In the genomic region with DNA sequence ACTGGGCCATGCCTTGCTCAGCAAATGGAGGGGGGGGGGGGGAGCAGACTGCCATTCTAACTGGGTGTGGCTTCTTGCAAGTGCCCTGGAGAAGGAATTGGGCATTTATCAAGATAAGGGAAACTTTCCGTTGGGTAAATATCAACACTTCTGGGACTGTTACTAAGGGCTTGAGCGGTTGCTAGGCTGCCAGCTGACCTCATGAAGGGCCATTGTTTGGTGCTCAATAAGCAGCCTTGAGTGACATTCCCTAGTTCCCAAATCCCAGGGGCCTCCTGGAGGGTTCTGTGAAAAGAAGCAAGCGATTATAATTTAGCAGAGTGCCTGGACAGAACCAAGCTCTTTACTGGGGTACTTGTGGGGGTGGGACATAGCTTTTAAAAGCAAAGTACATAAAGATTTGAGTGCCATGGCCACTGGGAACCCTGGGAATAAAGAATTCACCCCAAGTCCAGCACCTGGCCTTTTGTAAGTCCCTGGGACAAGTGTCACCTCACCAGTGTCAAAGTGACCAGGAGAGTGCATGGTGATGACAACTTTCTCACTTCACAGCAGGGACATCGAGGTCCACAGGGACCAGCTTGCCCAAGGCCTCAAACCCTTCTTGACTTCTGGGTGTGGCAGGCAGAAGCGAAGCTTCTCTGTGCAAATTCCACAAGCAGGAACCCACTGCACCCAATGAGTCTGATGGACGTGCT, we compare ENCODE assay signal across 13 mouse cellular contexts.
DNase-seq lines count a peak whose midpoint lies in the region; ATAC-seq and TF ChIP-seq lines count a peak whose summit lies in the region.
"Had no signal": no experiment of that assay in that cellular context is flagged by ENCODE, and none has a peak within 500 bp of the region (broad histone marks: within the 10 kb centered on the region; RNA-seq: fewer than 3 reads in every experiment).

No protein-coding gene starts in this region.

- H3K9me3 ChIP-seq in forebrain, embryonic 12.5 days: no peaks in the 10 kb centered on the region
- H3K9me3 ChIP-seq in midbrain, embryonic 15.5 days: no peaks in the 10 kb centered on the region
- H3K9me3 ChIP-seq: liver, embryonic 13.5 days had no signal

- H3K4me1 ChIP-seq in forebrain, embryonic 12.5 days: peaks cover 45% of the 10 kb centered on the region
- H3K4me1 ChIP-seq in lung, adult 2 months (ENCODE audit: control insufficient read depth, insufficient read depth, low read length): peaks cover 11% of the 10 kb centered on the region; the same call in 1 of the 2 replicates
- peaks cover 13% of the 10 kb centered on the region for H3K4me1 ChIP-seq in midbrain, embryonic 15.5 days
- H3K4me1 ChIP-seq: liver, embryonic 13.5 days had no signal

- H3K36me3 ChIP-seq in forebrain, embryonic 12.5 days (replicated peaks): no peaks in the 10 kb centered on the region
- H3K36me3 ChIP-seq in midbrain, embryonic 15.5 days (replicated peaks): no peaks in the 10 kb centered on the region
- H3K36me3 ChIP-seq: liver, embryonic 13.5 days had no signal

- no peak for DNase-seq in gastrocnemius, adult 2 months
- no peak for DNase-seq in gastrocnemius, postnatal 4 days (ENCODE audit: low spot score in 2 of 2)
- DNase-seq in lung, adult 2 months: peak; percentile 56
- no peak for DNase-seq in heart, adult 9 months (ENCODE audit: low spot score in 2 of 2)
- DNase-seq in urinary bladder, adult 2 months (ENCODE audit: low spot score): no peak
- no peak for DNase-seq in right cerebral cortex, adult 2 months (ENCODE audit: low spot score in 2 of 2)
- DNase-seq: cerebellum, adult 8-10 months; kidney, adult 9 months; liver, embryonic 13.5 days; thymus, postnatal 4 days had no signal

- H3K27ac ChIP-seq in gastrocnemius, adult 2 months: peak overlapping the region; percentile 54
- H3K27ac ChIP-seq in forebrain, embryonic 12.5 days: peak overlapping the region; percentile 73
- no peak overlapping the region for H3K27ac ChIP-seq in midbrain, embryonic 15.5 days
- H3K27ac ChIP-seq: liver, embryonic 13.5 days had no signal

- TF ChIP-seq CTCF in gastrocnemius, adult 2 months (IDR thresholded peaks at IDR 0.05): no peak
- TF ChIP-seq CTCF in lung, adult 2 months (IDR thresholded peaks at IDR 0.05; ENCODE audit: insufficient read depth, low read length): no peak

- no peak overlapping the region for H3K4me2 ChIP-seq in forebrain, embryonic 12.5 days
- no peak overlapping the region for H3K4me2 ChIP-seq in midbrain, embryonic 15.5 days
- H3K4me2 ChIP-seq: liver, embryonic 13.5 days had no signal

- H3K27me3 ChIP-seq in forebrain, embryonic 12.5 days: peaks cover 16% of the 10 kb centered on the region
- H3K27me3 ChIP-seq in midbrain, embryonic 15.5 days (replicated peaks): peaks cover 6% of the 10 kb centered on the region; the same call in 1 of the 2 replicates
- H3K27me3 ChIP-seq: liver, embryonic 13.5 days had no signal

- peak; percentile 84 for ATAC-seq in forebrain, embryonic 12.5 days (ENCODE audit: low FRiP score)
- peak; percentile 56; the same call in 1 of the 2 replicates for ATAC-seq in midbrain, embryonic 15.5 days (replicated peaks)

- WGBS in forebrain, embryonic 12.5 days: 19% methylated on average over 6 of the region's 6 CpGs
- WGBS in lung, adult 2 months: 44% methylated on average over 6 of the region's 6 CpGs
- WGBS in midbrain, embryonic 15.5 days: 24% methylated on average over 6 of the region's 6 CpGs

- intact Hi-C loops in gastrocnemius, adult 2 months (cut with DNase I): no loop called here

- no peak overlapping the region for H3K9ac ChIP-seq in forebrain, embryonic 12.5 days
- H3K9ac ChIP-seq in midbrain, embryonic 15.5 days: no peak overlapping the region
- H3K9ac ChIP-seq: liver, embryonic 13.5 days had no signal

- no peak for TF ChIP-seq POLR2A in lung, adult 2 months (IDR thresholded peaks at IDR 0.05; ENCODE audit: borderline replicate concordance, extremely low read depth, low read depth, low read length)

- no peak overlapping the region for H3K4me3 ChIP-seq in gastrocnemius, adult 2 months
- H3K4me3 ChIP-seq in forebrain, embryonic 12.5 days (replicated peaks): no peak overlapping the region
- no peak overlapping the region for H3K4me3 ChIP-seq in lung, adult 2 months (replicated peaks; ENCODE audit: extremely low read depth, low read depth, low read length)
- no peak overlapping the region for H3K4me3 ChIP-seq in midbrain, embryonic 15.5 days
- H3K4me3 ChIP-seq: erythroblast, embryonic 14.5 days; liver, embryonic 13.5 days had no signal
